9 mouse cellular contexts compared by ENCODE assay signal in the genomic region with DNA sequence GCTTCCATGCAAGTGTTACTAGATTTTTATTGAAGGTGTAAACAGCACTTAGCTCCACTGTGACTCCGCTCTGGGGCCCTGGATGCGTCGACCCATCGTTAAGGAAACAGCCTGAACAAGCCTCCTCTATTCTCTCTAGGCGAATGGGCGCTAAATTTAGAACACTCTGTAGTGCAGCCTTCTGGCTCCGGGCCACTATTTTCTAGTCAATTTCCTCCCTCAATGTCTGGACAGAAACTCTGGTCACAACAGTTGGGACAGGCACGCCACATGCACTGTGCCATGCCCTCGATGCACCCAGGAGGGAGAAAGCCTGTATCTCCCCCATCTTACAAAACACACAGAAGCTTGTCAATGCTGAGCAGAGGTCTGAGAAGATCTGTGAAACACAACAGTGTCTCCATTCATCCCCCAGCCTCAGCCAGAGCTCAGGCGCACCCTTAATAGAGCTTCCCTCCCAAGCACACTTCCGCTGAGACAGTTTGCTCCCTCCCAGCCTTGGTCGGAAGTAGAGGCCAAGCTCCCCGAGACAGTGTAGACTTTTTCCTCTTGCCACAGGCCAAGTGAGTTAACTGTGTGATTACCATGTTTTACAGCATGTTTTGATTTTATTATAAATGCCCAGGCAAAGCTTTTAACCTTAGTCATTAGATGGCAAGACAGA.
DNase-seq lines count a peak whose midpoint lies in the region; ATAC-seq and TF ChIP-seq lines count a peak whose summit lies in the region.
"Had no signal": no experiment of that assay in that cellular context is flagged by ENCODE, and none has a peak within 500 bp of the region (broad histone marks: within the 10 kb centered on the region; RNA-seq: fewer than 3 reads in every experiment).

No protein-coding gene starts in this region.

- no peaks in the 10 kb centered on the region for H3K9me3 ChIP-seq in liver, embryonic 12.5 days (replicated peaks)
- no peaks in the 10 kb centered on the region for H3K9me3 ChIP-seq in intestine, postnatal 0 days (ENCODE audit: control insufficient read depth)
- H3K9me3 ChIP-seq in limb, embryonic 14.5 days (ENCODE audit: control insufficient read depth, low read length): no peaks in the 10 kb centered on the region

- 0 out of 2 replicates have a peak, but pooled peaks cover 3% of the 10 kb centered on the region for H3K4me1 ChIP-seq in liver, embryonic 12.5 days
- H3K4me1 ChIP-seq in intestine, postnatal 0 days (replicated peaks; ENCODE audit: control insufficient read depth, insufficient read depth, low read length): no peaks in the 10 kb centered on the region
- peaks cover 9% of the 10 kb centered on the region for H3K4me1 ChIP-seq in limb, embryonic 14.5 days (ENCODE audit: control insufficient read depth, insufficient read depth, low read length)

- ATAC-seq in liver, embryonic 12.5 days: no peak
- peak; percentile 93 for ATAC-seq in common myeloid progenitor, adult 5-6 weeks (replicated peaks; ENCODE audit: low read depth, poor library complexity, severe bottlenecking)
- no peak for ATAC-seq in intestine, postnatal 0 days
- ATAC-seq in limb, embryonic 14.5 days (ENCODE audit: low FRiP score, low read depth): peak; percentile 60

- H3K27ac ChIP-seq in liver, embryonic 12.5 days: no peak overlapping the region
- no peak overlapping the region for H3K27ac ChIP-seq in intestine, postnatal 0 days (ENCODE audit: low read depth, low read length)
- H3K27ac ChIP-seq in limb, embryonic 14.5 days (replicated peaks; ENCODE audit: low read depth, low read length): peak overlapping the region; percentile 38; the same call in 1 of the 2 replicates

- no peaks in the 10 kb centered on the region for H3K36me3 ChIP-seq in liver, embryonic 12.5 days
- no peaks in the 10 kb centered on the region for H3K36me3 ChIP-seq in intestine, postnatal 0 days (ENCODE audit: control insufficient read depth, insufficient read depth)
- H3K36me3 ChIP-seq in limb, embryonic 14.5 days (ENCODE audit: control insufficient read depth, insufficient read depth, low read length): no peaks in the 10 kb centered on the region

- TF ChIP-seq CTCF in intestine, postnatal 0 days (IDR thresholded peaks at IDR 0.05; ENCODE audit: low read depth): no peak

- TF ChIP-seq POLR2A in limb, embryonic 14.5 days (IDR thresholded peaks at IDR 0.05; ENCODE audit: borderline replicate concordance, extremely low read depth, insufficient read depth, insufficient read length): no peak

- H3K4me2 ChIP-seq in liver, embryonic 12.5 days: no peak overlapping the region
- H3K4me2 ChIP-seq in intestine, postnatal 0 days (replicated peaks; ENCODE audit: low read depth): 0 out of 2 replicates have a peak overlapping the region, but pooled peaks have one; percentile 21
- 0 out of 2 replicates have a peak overlapping the region, but pooled peaks have one; percentile 13 for H3K4me2 ChIP-seq in limb, embryonic 14.5 days (replicated peaks; ENCODE audit: low read depth, low read length, severe bottlenecking)

- no peak overlapping the region for H3K9ac ChIP-seq in liver, embryonic 12.5 days
- H3K9ac ChIP-seq in intestine, postnatal 0 days (ENCODE audit: low read depth, low read length): no peak overlapping the region
- no peak overlapping the region for H3K9ac ChIP-seq in limb, embryonic 14.5 days (ENCODE audit: low read depth, low read length, severe bottlenecking)

- H3K27me3 ChIP-seq in liver, embryonic 12.5 days (replicated peaks): no peaks in the 10 kb centered on the region
- H3K27me3 ChIP-seq in intestine, postnatal 0 days (replicated peaks; ENCODE audit: control insufficient read depth, insufficient read depth, low read length): no peaks in the 10 kb centered on the region
- no peaks in the 10 kb centered on the region for H3K27me3 ChIP-seq in limb, embryonic 14.5 days (ENCODE audit: control insufficient read depth, insufficient read depth, low read length)

- WGBS in liver, embryonic 12.5 days (ENCODE audit: insufficient replicate concordance): 37% methylated on average over 13 of the region's 13 CpGs
- WGBS in intestine, postnatal 0 days: 45% methylated on average over 13 of the region's 13 CpGs
- 24% methylated on average over 13 of the region's 13 CpGs for WGBS in limb, embryonic 14.5 days

- DNase-seq in liver: peak; percentile 19
- DNase-seq in heart, adult 11 months: peak; percentile 97
- peak; percentile 64 for DNase-seq in limb, embryonic 14.5 days (ENCODE audit: low spot score)
- peak; percentile 76 to 77 for DNase-seq in right cerebral cortex, postnatal 10 days (ENCODE audit: low spot score in 2 of 2)
- no peak for DNase-seq in urinary bladder, adult 18-20 months (ENCODE audit: low spot score in 2 of 2)

- no peak overlapping the region for H3K4me3 ChIP-seq in liver, embryonic 12.5 days
- no peak overlapping the region for H3K4me3 ChIP-seq in intestine, postnatal 0 days (ENCODE audit: low read depth, low read length)
- H3K4me3 ChIP-seq in limb, embryonic 14.5 days (replicated peaks; ENCODE audit: low read length): no peak overlapping the region
- H3K4me3 ChIP-seq: erythroblast, embryonic 14.5 days had no signal

Comparison
In these comparisons a context has a peak if more than half of its experiments do, and no peak if none do; other contexts are left out.
1. DNase-seq: peak in liver (single experiment), heart, adult 11 months (single experiment), limb, embryonic 14.5 days (single experiment) and right cerebral cortex, postnatal 10 days (2 of 2); none in urinary bladder, adult 18-20 months (0 of 2).
2. ATAC-seq: peak in common myeloid progenitor, adult 5-6 weeks (single experiment) and limb, embryonic 14.5 days (single experiment); none in liver, embryonic 12.5 days (single experiment) and intestine, postnatal 0 days (single experiment).